Mouse (Mus musculus) embryonic fibroblast, embryonic 13.5 days (primary cell): ENCODE measurements around the gene Wapl. TPM values are rescaled to one million over a fixed set of nuclear protein-coding genes. Genes with fewer than 3 reads are reported as not detected.

Source experiments
- H3K27ac ChIP-seq: 2 replicates; pipeline ENCODE4 v1.5.1; 2012; ENCODE audit warnings: low read length, control low read depth, inconsistent platforms; ENCODE audit not compliant: insufficient read depth
- H3K4me1 ChIP-seq: 2 replicates; pipeline ENCODE4 v1.6.1; 2011; ENCODE audit warnings: low read length; ENCODE audit not compliant: control insufficient read depth, insufficient read depth
- H3K4me3 ChIP-seq: 2 replicates; pipeline ENCODE4 v1.5.1; 2011; ENCODE audit warnings: mild to moderate bottlenecking, control low read depth, low read length; ENCODE audit not compliant: insufficient read depth
- CTCF ChIP-seq: IDR thresholded peaks from 2 replicates; pipeline ENCODE4 v1.5.1; 2011; ENCODE audit warnings: mild to moderate bottlenecking, control low read depth, low read length, moderate library complexity, borderline replicate concordance; ENCODE audit not compliant: insufficient read depth
- POLR2A ChIP-seq: IDR thresholded peaks from 2 replicates; pipeline ENCODE4 v1.6.1; 2011; ENCODE audit warnings: low read depth, mild to moderate bottlenecking, control low read depth, low read length, moderate library complexity
- polyA plus RNA-seq: library from polyadenylated mRNA; stranded (reverse); fragments of >200 nt; gene quantifications from 2 replicates; pipeline ENCODE4 v1.2.4, GENCODE M21; 2011; ENCODE audit warnings: low read depth; ENCODE audit not compliant: missing spikeins, insufficient read length

Wapl gene
- polyA plus RNA-seq, 1 experiment, result 74.1 TPM

GRCm38 (mm10) chr14:34660788-34661591, 12.7 kb upstream of the Wapl start:
- TF ChIP-seq POLR2A (no peak), CTCF (no peak)
- H3K27ac ChIP-seq, result no peak overlapping the region
- H3K4me1 ChIP-seq, result 0 out of 2 replicates have a peak, but pooled peaks cover 3% of the 10 kb centered on the region
- H3K4me3 ChIP-seq, result peak overlapping the region; percentile 62; the same call in 1 of the 2 replicates

GRCm38 (mm10) chr14:34661621-34662477, 11.9 kb upstream of the Wapl start:
- Histone ChIP-seq H3K27ac (no peak overlapping the region), H3K4me3 (peak overlapping the region; percentile 62), H3K4me1 (0 out of 2 replicates have a peak, but pooled peaks cover 3% of the 10 kb centered on the region)
- TF ChIP-seq CTCF (no peak), POLR2A (no peak)

DNA sequence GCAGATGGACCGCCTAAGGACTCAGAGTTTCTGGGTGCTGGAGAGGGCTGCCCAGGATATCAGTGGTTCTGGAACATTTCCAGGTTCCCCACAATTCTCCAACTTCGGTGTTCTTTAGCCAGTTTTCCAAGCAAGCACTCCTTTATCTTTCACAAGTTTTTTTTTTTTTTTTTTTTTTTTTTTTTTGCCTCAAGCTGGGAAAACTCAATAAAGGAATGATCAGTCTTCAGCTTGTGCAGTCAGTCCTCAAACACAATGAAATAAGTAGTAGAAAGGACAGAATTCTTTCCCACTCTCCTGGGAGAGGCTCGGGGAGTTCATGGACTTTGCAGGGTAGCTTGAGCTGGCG, 11.3 kb upstream of the Wapl start:
- H3K27ac ChIP-seq, result no peak overlapping the region
- TF ChIP-seq CTCF, result no peak
- no peak for TF ChIP-seq POLR2A
- H3K4me3 ChIP-seq, result peak overlapping the region; percentile 62
- 0 out of 2 replicates have a peak, but pooled peaks cover 3% of the 10 kb centered on the region for H3K4me1 ChIP-seq

DNA sequence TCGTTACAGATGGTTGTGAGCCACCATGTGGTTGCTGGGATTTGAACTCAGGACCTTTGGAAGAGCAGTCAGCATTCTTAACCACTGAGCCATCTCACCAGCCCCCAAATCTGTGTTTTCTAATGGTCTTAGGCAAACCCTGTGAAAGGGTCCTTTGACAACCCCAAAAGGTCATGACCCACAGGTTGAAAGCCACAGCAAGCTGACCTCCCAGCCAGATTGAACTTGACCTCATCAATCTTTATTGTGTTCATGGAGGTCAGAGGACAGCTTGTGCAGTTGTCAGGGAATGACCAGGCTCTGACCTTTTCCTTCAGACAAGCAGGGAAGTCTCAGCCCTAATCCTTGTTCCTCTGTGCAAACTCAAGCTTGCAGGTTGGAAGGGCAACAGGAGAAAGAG, 10.3 kb upstream of the Wapl start:
- TF ChIP-seq CTCF (no peak), POLR2A (no peak)
- Histone ChIP-seq H3K27ac (no peak overlapping the region), H3K4me1 (0 out of 2 replicates have a peak, but pooled peaks cover 3% of the 10 kb centered on the region), H3K4me3 (no peak overlapping the region)

GRCm38 (mm10) chr14:34669082-34669481, 4.6 kb upstream of the Wapl start:
- Histone ChIP-seq H3K4me1 (no peaks in the 10 kb centered on the region), H3K27ac (no peak overlapping the region)

GRCm38 (mm10) chr14:34670256-34670655, 3.5 kb upstream of the Wapl start:
- no peak overlapping the region for H3K4me3 ChIP-seq
- no peak overlapping the region for H3K27ac ChIP-seq
- TF ChIP-seq CTCF, result no peak
- TF ChIP-seq POLR2A, result no peak
- no peaks in the 10 kb centered on the region for H3K4me1 ChIP-seq

More at GRCm38 (mm10) chr14:34669082-34669481, 4.6 kb upstream of the Wapl start:
- H3K4me3 ChIP-seq, result no peak overlapping the region
- TF ChIP-seq CTCF (no peak), POLR2A (no peak)

GRCm38 (mm10) chr14:34674229-34674791, 582 bp downstream of the Wapl start:
- H3K4me1 ChIP-seq, result no peaks in the 10 kb centered on the region
- H3K27ac ChIP-seq, result peak overlapping the region; percentile 37; the same call in 1 of the 2 replicates
- H3K4me3 ChIP-seq, result peak overlapping the region; percentile 99
- TF ChIP-seq POLR2A (no peak), CTCF (no peak)

GRCm38 (mm10) chr14:34674932-34675331, 1.2 kb downstream of the Wapl start:
- TF ChIP-seq CTCF (no peak), POLR2A (no peak)
- Histone ChIP-seq H3K4me1 (no peaks in the 10 kb centered on the region), H3K4me3 (peak overlapping the region; percentile 99), H3K27ac (no peak overlapping the region)

GRCm38 (mm10) chr14:34675347-34675865, 1.7 kb downstream of the Wapl start:
- TF ChIP-seq CTCF (no peak), POLR2A (no peak)
- no peak overlapping the region for H3K27ac ChIP-seq
- H3K4me3 ChIP-seq, result peak overlapping the region; percentile 17; the same call in 1 of the 2 replicates
- H3K4me1 ChIP-seq, result no peaks in the 10 kb centered on the region
